Mouse (Mus musculus): ENCODE data around the gene 1700025G04Rik. TPM values are rescaled to one million over a fixed set of nuclear protein-coding genes. Genes with fewer than 3 reads are reported as not detected.
A peak's percentile ranks its signal among the peaks of the same experiment; 100 is the strongest.

Gene 1700025G04Rik
- total and polyA plus RNA-seq, 2 experiments from 2014 or later: 13.0 to 46.1 TPM

DNA sequence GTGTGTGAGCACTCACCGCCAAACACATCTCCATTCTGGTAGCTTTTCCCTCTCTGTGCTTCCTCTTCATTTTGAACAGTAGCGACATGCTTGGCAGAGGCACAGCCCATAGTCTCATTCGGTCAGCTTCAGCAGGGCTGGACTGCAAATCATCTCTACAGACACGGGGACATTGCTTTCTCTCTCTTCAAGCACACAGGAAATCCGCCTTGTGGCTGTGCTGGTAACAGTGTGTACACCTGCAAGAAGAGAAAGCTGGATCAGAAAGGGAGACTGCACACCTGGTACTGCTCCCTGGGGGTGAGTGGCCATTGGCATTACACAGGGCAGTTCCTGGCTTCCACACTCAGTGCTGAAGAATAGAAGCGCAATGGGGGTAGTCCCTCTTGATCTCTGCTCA lies 83.4 kb downstream of the 1700025G04Rik start:
- Histone ChIP-seq H3K4me3 (ENCODE audit: low read depth, low read length) (no peak overlapping the region), H3K27me3 (ENCODE audit: control insufficient read depth, insufficient read depth, low read length) (no peaks in the 10 kb centered on the region), H3K4me2 (ENCODE audit: low read depth, low read length) (no peak overlapping the region), H3K36me3 (replicated peaks; ENCODE audit: control insufficient read depth, insufficient read depth, low read length) (peaks cover 20% of the 10 kb centered on the region), H3K9me3 (replicated peaks; ENCODE audit: control insufficient read depth, low read length) (no peaks in the 10 kb centered on the region), H3K9ac (replicated peaks; ENCODE audit: low read depth, low read length) (no peak overlapping the region), H3K4me1 (ENCODE audit: control insufficient read depth, insufficient read depth) (peaks cover 7% of the 10 kb centered on the region; the same call in 1 of the 2 replicates), H3K27ac (ENCODE audit: low read depth) (no peak overlapping the region)
- DNase-seq (ENCODE audit: low spot score) (no peak), ATAC-seq (ENCODE audit: insufficient read depth, low read depth) (no peak)
- TF ChIP-seq EP300 (IDR thresholded peaks at IDR 0.05; ENCODE audit: low read depth) (no peak), CTCF (IDR thresholded peaks at IDR 0.05; ENCODE audit: low read depth) (no peak)
- 82% methylated on average over 6 of the region's 6 CpGs for WGBS

DNA sequence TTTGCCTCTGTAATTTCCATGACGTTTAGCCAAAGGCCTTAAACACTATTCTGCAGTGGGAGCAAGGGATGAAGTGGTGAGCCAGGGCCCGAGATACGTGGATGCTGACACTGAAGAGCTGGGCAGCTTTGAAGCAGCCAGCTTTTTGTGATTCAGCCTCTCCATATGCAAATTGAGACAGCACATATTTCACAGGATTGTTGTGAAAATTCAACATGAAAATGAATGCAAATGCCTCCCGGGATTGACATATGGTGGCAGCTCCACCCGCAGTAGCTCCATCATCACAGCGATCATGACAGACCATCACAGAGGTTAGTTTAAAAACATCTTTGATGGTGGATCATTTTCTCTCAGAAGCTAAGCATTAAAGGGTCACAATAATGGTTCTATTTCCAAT lies 85.4 kb downstream of the 1700025G04Rik start:
- no peak for TF ChIP-seq EP300 (IDR thresholded peaks at IDR 0.05; ENCODE audit: low read depth)
- no peaks in the 10 kb centered on the region for H3K27me3 ChIP-seq (ENCODE audit: control insufficient read depth, insufficient read depth, low read length)
- H3K9me3 ChIP-seq (replicated peaks; ENCODE audit: control insufficient read depth, low read length): no peaks in the 10 kb centered on the region
- no peak overlapping the region for H3K9ac ChIP-seq (replicated peaks; ENCODE audit: low read depth, low read length)
- WGBS: 89% methylated on average over 6 of the region's 6 CpGs
- DNase-seq (ENCODE audit: low spot score) (no peak), ATAC-seq (ENCODE audit: insufficient read depth, low read depth) (no peak)
- peaks cover 20% of the 10 kb centered on the region for H3K36me3 ChIP-seq (replicated peaks; ENCODE audit: control insufficient read depth, insufficient read depth, low read length)
- no peak overlapping the region for H3K4me3 ChIP-seq (ENCODE audit: low read depth, low read length)
- H3K4me2 ChIP-seq (ENCODE audit: low read depth, low read length): no peak overlapping the region
- no peak overlapping the region for H3K27ac ChIP-seq (ENCODE audit: low read depth)
- peaks cover 7% of the 10 kb centered on the region; the same call in 1 of the 2 replicates for H3K4me1 ChIP-seq (ENCODE audit: control insufficient read depth, insufficient read depth)

DNA sequence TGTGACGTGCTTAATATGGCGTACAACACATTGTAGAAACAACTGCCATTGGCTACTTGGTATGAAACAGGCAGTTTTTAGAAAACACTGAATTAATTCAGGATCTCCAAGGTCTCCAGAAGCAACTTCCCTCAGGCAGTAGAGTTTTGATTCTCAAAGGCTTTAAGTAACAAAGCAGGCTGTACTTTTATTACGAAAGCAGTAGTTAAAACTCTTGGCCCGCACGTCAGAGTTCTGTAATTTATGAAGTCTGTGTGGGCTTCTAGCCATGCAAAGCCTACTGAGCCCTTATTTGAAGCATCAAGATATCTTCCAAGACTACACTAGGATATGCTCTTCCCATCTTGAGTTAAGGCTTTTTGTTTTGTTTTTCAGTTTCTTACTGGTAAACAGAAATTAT lies 89.5 kb downstream of the 1700025G04Rik start:
- 88% methylated on average over 5 of the region's 5 CpGs for WGBS
- Histone ChIP-seq H3K27ac (ENCODE audit: low read depth) (no peak overlapping the region), H3K9me3 (replicated peaks; ENCODE audit: control insufficient read depth, low read length) (no peaks in the 10 kb centered on the region), H3K36me3 (replicated peaks; ENCODE audit: control insufficient read depth, insufficient read depth, low read length) (peaks cover 8% of the 10 kb centered on the region; the same call in 1 of the 2 replicates), H3K4me3 (ENCODE audit: low read depth, low read length) (no peak overlapping the region), H3K9ac (replicated peaks; ENCODE audit: low read depth, low read length) (no peak overlapping the region), H3K4me2 (ENCODE audit: low read depth, low read length) (no peak overlapping the region), H3K4me1 (ENCODE audit: control insufficient read depth, insufficient read depth) (peaks cover 9% of the 10 kb centered on the region), H3K27me3 (ENCODE audit: control insufficient read depth, insufficient read depth, low read length) (no peaks in the 10 kb centered on the region)
- ATAC-seq (ENCODE audit: insufficient read depth, low read depth) (no peak), DNase-seq (ENCODE audit: low spot score) (no peak)
- TF ChIP-seq CTCF (IDR thresholded peaks at IDR 0.05; ENCODE audit: low read depth) (no peak), EP300 (IDR thresholded peaks at IDR 0.05; ENCODE audit: low read depth) (no peak)

- Histone ChIP-seq H3K27ac (ENCODE audit: low read depth) (no peak overlapping the region), H3K9me3 (replicated peaks; ENCODE audit: control insufficient read depth, low read length) (no peaks in the 10 kb centered on the region), H3K9ac (replicated peaks; ENCODE audit: low read depth, low read length) (no peak overlapping the region), H3K36me3 (replicated peaks; ENCODE audit: control insufficient read depth, insufficient read depth, low read length) (0 out of 2 replicates have a peak, but pooled peaks cover 3% of the 10 kb centered on the region), H3K4me1 (ENCODE audit: control insufficient read depth, insufficient read depth) (peaks cover 9% of the 10 kb centered on the region), H3K4me2 (ENCODE audit: low read depth, low read length) (no peak overlapping the region), H3K27me3 (ENCODE audit: control insufficient read depth, insufficient read depth, low read length) (no peaks in the 10 kb centered on the region), H3K4me3 (ENCODE audit: low read depth, low read length) (no peak overlapping the region)
- WGBS: 71% methylated on average over 7 of the region's 7 CpGs
- DNase-seq (ENCODE audit: low spot score) (no peak), ATAC-seq (ENCODE audit: insufficient read depth, low read depth) (no peak)
- no peak for TF ChIP-seq EP300 (IDR thresholded peaks at IDR 0.05; ENCODE audit: low read depth)
- TF ChIP-seq CTCF (IDR thresholded peaks at IDR 0.05; ENCODE audit: low read depth): no peak
Observed at GRCm38 (mm10) chr1:151999424-151999842, 90.5 kb downstream of the 1700025G04Rik start.

- Histone ChIP-seq H3K27ac (ENCODE audit: low read depth) (peak overlapping the region; percentile 34; the same call in 1 of the 2 replicates), H3K9ac (replicated peaks; ENCODE audit: low read depth, low read length) (no peak overlapping the region), H3K27me3 (ENCODE audit: control insufficient read depth, insufficient read depth, low read length) (no peaks in the 10 kb centered on the region), H3K36me3 (replicated peaks; ENCODE audit: control insufficient read depth, insufficient read depth, low read length) (0 out of 2 replicates have a peak, but pooled peaks cover 3% of the 10 kb centered on the region), H3K4me2 (ENCODE audit: low read depth, low read length) (no peak overlapping the region), H3K4me3 (ENCODE audit: low read depth, low read length) (no peak overlapping the region), H3K4me1 (ENCODE audit: control insufficient read depth, insufficient read depth) (peaks cover 9% of the 10 kb centered on the region), H3K9me3 (replicated peaks; ENCODE audit: control insufficient read depth, low read length) (no peaks in the 10 kb centered on the region)
- DNase-seq (ENCODE audit: low spot score): no peak
- TF ChIP-seq EP300 (IDR thresholded peaks at IDR 0.05; ENCODE audit: low read depth) (no peak), CTCF (IDR thresholded peaks at IDR 0.05; ENCODE audit: low read depth) (no peak)
- 30% methylated on average over 8 of the region's 8 CpGs for WGBS
- no peak for ATAC-seq (ENCODE audit: insufficient read depth, low read depth)
Observed at GRCm38 (mm10) chr1:151998721-151999206, 91.2 kb downstream of the 1700025G04Rik start.

- ATAC-seq (ENCODE audit: insufficient read depth, low read depth): no peak
- H3K9ac ChIP-seq (replicated peaks; ENCODE audit: low read depth, low read length): no peak overlapping the region
- H3K27me3 ChIP-seq (ENCODE audit: control insufficient read depth, insufficient read depth, low read length): no peaks in the 10 kb centered on the region
- TF ChIP-seq EP300 (IDR thresholded peaks at IDR 0.05; ENCODE audit: low read depth): no peak
- no peak for TF ChIP-seq CTCF (IDR thresholded peaks at IDR 0.05; ENCODE audit: low read depth)
- no peaks in the 10 kb centered on the region for H3K9me3 ChIP-seq (replicated peaks; ENCODE audit: control insufficient read depth, low read length)
- no peak for DNase-seq (ENCODE audit: low spot score)
- no peak overlapping the region for H3K4me2 ChIP-seq (ENCODE audit: low read depth, low read length)
- H3K4me1 ChIP-seq (ENCODE audit: control insufficient read depth, insufficient read depth): peaks cover 9% of the 10 kb centered on the region
- no peak overlapping the region for H3K27ac ChIP-seq (ENCODE audit: low read depth)
- 83% methylated on average over 7 of the region's 7 CpGs for WGBS
- 0 out of 2 replicates have a peak, but pooled peaks cover 3% of the 10 kb centered on the region for H3K36me3 ChIP-seq (replicated peaks; ENCODE audit: control insufficient read depth, insufficient read depth, low read length)
- H3K4me3 ChIP-seq (ENCODE audit: low read depth, low read length): no peak overlapping the region
Observed at GRCm38 (mm10) chr1:151997591-151997990, 92.3 kb downstream of the 1700025G04Rik start.

Measured in heart, postnatal 0 days (tissue).